Mouse (Mus musculus) left cerebral cortex, adult 18-20 months (tissue): ENCODE measurements around the gene Tcf3. TPM values are rescaled to one million over a fixed set of nuclear protein-coding genes. Genes with fewer than 3 reads are reported as not detected.

ENCODE experiments used
- DNase-seq, 2 experiments: peaks; one replicate each; pipeline ENCODE4 v3.0.0; 2021 to 2022; ENCODE audit warnings: low spot score in 2 of 2, mixed read lengths in 1 of 2
- total RNA-seq, 2 experiments: library from RNA; stranded (reverse); gene quantifications; 2 replicates each; pipeline ENCODE4 v1.2.3; 2021

Tcf3 gene
- total RNA-seq, 2 experiments from 2014 or later: 25.4 to 29.8 TPM

- no peak for DNase-seq
Observed at GRCm38 (mm10) chr10:80441598-80441997, 8.2 kb upstream of the Tcf3 start.

DNA sequence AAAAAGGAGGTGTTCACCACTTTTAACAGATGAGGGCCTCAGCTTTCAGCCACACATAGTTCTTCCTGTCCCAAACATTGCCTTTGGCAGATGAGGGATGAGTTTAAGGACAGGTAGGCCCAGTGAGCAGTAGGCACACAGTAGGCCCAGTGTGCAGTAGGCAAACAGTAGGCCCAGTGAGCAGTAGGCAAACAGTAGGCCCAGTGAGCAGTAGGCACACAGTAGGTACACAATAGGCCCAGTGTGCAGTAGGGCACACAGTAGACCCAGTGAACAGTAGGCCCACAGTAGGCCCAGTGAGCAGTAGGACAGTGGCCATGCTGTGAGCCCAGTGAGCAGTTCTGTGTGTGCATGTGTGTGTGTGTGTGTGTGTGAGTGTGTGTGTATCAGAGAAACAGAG is 6.6 kb upstream of the Tcf3 start:
- DNase-seq: no peak

- no peak for DNase-seq
Observed at GRCm38 (mm10) chr10:80437973-80438372, 4.5 kb upstream of the Tcf3 start.

GRCm38 (mm10) chr10:80436276-80436675 is 2.8 kb upstream of the Tcf3 start:
- no peak for DNase-seq

DNA sequence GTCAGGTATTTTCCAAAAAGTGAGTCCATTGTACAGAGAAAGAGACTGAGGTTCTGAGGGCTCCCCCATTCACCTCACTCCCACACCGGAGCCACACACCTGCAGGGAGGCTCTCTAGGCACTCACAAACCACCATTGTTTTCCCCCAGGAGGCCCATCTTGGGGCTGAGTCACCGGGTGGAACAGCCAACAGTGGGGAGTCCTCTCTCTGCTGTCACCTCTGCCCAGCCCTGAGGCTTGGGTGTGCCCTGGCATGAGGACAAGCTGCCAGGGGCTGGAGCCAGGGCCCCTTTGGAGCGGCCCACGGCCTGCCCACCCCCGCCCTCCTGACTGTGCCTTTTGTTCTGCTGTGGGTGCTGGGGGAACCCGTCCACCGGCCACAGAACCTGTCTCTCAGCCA is 2.3 kb upstream of the Tcf3 start:
- DNase-seq: no peak

- no peak for DNase-seq
Observed at GRCm38 (mm10) chr10:80434823-80435222, 1.4 kb upstream of the Tcf3 start.

- no peak for DNase-seq
Observed at GRCm38 (mm10) chr10:80434233-80434592, 766 bp upstream of the Tcf3 start.

- no peak for DNase-seq
Observed at GRCm38 (mm10) chr10:80432936-80433512, 423 bp downstream of the Tcf3 start.

- DNase-seq: no peak
Observed at GRCm38 (mm10) chr10:80432387-80432785, 1.1 kb downstream of the Tcf3 start.

- DNase-seq: no peak
Observed at GRCm38 (mm10) chr10:80431570-80432386, 1.7 kb downstream of the Tcf3 start.

DNA sequence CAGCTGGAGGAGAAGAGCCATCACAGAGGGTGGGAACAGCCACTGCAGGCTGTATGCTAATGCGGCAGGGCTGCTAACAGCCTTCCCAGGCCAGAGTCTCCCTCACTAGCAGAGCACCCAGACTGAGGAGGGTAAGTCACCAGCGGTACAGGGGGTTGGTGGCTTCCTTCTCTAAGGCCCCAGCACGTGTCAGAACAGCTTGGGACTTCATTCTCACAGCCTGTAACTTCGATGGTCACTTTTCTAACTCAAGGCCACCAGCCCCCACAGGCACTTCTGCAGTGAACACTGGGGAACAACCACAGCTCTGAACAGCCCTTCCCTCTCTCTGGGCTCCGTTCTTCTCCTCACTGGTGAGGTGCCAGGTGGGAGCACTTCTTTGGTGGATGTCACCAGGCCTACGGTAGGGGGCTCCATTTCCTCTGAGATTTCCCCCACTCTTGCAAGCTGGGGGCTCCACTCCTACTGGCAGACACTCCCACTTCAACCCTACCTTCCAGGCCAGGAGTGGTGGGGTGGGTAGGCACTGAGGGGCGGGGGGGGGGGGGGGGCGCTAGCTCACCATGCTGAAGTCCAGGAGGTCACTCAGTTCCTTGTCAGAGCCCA is 3.0 kb downstream of the Tcf3 start:
- DNase-seq: no peak

DNA sequence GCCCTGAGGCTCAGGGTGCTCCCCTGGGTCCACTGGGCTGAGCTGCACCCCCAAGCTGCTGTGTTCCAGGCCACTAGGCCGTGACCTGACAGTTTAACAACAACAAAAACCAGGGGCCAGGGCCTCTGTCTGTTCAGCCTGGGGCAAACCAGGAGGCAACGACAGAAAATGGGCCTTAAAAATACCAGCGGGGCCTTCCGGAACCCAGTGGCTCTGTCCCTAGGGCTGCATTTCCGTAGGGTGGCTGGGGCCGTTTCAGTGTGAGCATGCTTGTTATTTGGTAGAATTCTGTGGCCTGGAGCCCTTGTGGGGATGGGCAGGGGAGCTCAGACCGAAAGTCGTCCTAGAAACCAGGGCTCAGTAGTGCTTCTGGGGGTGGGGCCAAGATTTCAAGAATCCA is 3.6 kb downstream of the Tcf3 start:
- DNase-seq: no peak

- DNase-seq: no peak
Observed at GRCm38 (mm10) chr10:80425041-80425440, 8.4 kb downstream of the Tcf3 start.

- no peak for DNase-seq
Observed at GRCm38 (mm10) chr10:80423562-80423961, 9.9 kb downstream of the Tcf3 start.

- DNase-seq: no peak
Observed at GRCm38 (mm10) chr10:80421651-80422472, 11.6 kb downstream of the Tcf3 start.

- no peak for DNase-seq
Observed at GRCm38 (mm10) chr10:80421208-80421607, 12.2 kb downstream of the Tcf3 start.

DNA sequence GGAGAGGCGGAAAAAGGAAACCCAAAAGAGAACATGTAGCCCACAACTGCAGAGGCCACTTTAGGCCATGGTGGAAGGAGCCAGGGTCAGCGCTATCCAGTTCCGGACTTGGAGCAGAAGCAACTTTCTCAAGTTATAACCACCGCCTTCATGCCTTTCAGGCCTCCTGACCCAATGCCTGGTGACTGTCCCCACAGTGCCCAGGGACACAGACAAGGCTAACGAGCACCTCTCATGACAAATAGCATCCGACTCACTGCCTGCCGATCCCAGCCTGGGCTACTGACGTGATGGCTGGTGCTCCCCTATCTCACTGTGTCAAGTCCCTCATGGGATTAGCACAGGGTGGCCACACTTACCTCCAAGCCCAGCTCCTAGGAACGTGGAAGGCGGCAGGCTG is 12.7 kb downstream of the Tcf3 start:
- no peak for DNase-seq

DNA sequence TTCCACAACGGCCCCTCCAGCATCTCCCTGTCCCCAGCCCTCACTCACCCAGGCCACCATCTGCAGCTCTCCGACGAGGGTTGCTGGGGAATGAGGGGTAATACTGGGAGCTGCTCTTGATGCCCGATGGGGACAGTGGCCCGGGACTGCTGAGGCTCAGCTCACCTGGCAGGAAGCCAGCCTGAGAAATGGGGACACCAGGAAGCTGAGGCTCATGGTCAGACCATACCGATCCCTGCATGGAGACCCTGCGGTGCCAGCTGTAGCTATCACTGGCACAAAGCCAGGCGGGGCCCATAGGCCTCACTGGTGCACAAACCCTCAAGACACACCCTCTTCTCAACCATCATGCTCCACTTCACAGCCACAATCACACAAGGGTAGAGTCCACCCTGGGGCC is 14.0 kb downstream of the Tcf3 start:
- DNase-seq: no peak

- no peak for DNase-seq
Observed at GRCm38 (mm10) chr10:80418311-80418710, 15.1 kb downstream of the Tcf3 start.

DNA sequence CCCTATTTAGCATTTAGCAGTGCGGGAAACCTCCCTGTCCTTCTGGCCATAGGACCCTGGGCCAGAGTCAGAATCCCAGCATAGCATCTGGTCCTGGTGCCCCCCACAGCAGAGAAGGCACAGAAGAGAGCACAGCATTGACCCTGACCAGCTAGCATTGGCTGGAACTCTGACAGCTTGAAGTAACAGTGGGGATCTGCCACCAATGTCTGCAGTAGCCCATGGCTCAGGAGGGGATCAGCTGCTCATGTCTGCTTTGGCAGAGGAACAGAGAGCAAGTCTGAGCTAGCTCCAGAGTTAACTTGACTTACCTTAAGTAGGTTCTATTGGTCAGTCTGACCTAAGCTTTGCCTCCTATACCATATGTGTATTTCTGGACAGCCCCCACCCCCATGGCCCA is 15.6 kb downstream of the Tcf3 start:
- DNase-seq: no peak

- DNase-seq: no peak
Observed at GRCm38 (mm10) chr10:80417371-80417770, 16.1 kb downstream of the Tcf3 start.

DNA sequence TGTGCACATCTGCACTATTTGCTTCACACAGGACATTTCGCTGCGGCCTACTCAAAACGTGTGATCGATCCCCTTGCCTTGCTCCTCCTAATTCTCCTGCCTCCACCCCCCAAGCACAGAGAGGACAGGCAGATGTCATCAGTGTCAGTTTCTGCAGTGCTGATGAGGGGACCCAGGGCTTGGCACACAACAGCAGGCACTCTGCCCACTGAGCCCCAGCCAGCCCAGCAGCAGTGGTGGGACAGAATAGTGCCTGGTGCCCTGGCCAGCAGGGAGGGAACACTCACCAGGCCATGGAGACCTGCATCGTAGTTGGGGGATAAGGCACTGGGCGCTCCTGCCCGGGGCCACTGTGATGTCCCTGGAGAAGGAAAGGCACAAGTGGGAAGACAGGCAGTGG is 17.9 kb downstream of the Tcf3 start:
- no peak for DNase-seq
